Mouse (Mus musculus) limb, embryonic 11.5 days (tissue): ENCODE results near the gene Hikeshi. TPM values are rescaled to one million over a fixed set of nuclear protein-coding genes. Genes with fewer than 3 reads are reported as not detected.

Source experiments
- ATAC-seq: fragments of 200-750 bp; cut with Nextera tagmentation; 2 replicates; pipeline ENCODE4 v1.8.0; 2017; ENCODE audit warnings: low read depth; ENCODE audit not compliant: insufficient number of reproducible peaks, low FRiP score, low TSS enrichment
- DNase-seq: peaks from one replicate; pipeline ENCODE4 v3.0.0-alpha.2; 2015; ENCODE audit warnings: low spot score
- H3K27ac ChIP-seq: fragments of 300-500 bp; sonication (generic); replicated peaks from 2 replicates; pipeline ENCODE4 v1.5.1; 2014; ENCODE audit warnings: low read depth, mild to moderate bottlenecking, low read length
- H3K27me3 ChIP-seq: fragments of 300-500 bp; sonication (generic); 2 replicates; pipeline ENCODE4 v1.6.1; 2014; ENCODE audit warnings: mild to moderate bottlenecking, low read length, mixed read lengths; ENCODE audit not compliant: control insufficient read depth, insufficient read depth
- H3K36me3 ChIP-seq: fragments of 300-500 bp; sonication (generic); 2 replicates; pipeline ENCODE4 v1.6.1; 2014; ENCODE audit warnings: mild to moderate bottlenecking, low read length, moderate library complexity, mixed read lengths; ENCODE audit not compliant: control insufficient read depth, insufficient read depth
- H3K4me1 ChIP-seq: fragments of 300-500 bp; sonication (generic); 2 replicates; pipeline ENCODE4 v1.6.1; 2014; ENCODE audit warnings: low read length, mixed read lengths; ENCODE audit not compliant: control insufficient read depth, insufficient read depth
- H3K4me2 ChIP-seq: fragments of 300-500 bp; sonication (generic); 2 replicates; pipeline ENCODE4 v1.6.1; 2014; ENCODE audit warnings: low read depth, mild to moderate bottlenecking, moderate library complexity; ENCODE audit not compliant: severe bottlenecking
- H3K4me3 ChIP-seq: fragments of 300-500 bp; sonication (generic); 2 replicates; pipeline ENCODE4 v1.5.1; 2014; ENCODE audit warnings: low read depth, low read length
- H3K9ac ChIP-seq: fragments of 300-500 bp; sonication (generic); 2 replicates; pipeline ENCODE4 v1.6.1; 2014; ENCODE audit warnings: mild to moderate bottlenecking, low read length
- H3K9me3 ChIP-seq: fragments of 300-500 bp; sonication (generic); 2 replicates; pipeline ENCODE4 v1.6.1; 2016; ENCODE audit warnings: low read length; ENCODE audit not compliant: control insufficient read depth
- WGBS: fragments of 180-500 bp; shearing (Covaris S2); extraction: QIAGEN DNeasy Blood & Tissue Kit; methylation state at CpG from one replicate; pipeline ENCODE4 v1.1.7; 2014; 5-methylcytosine and 5-hydroxymethylcytosine counted together
- polyA plus RNA-seq: library from polyadenylated mRNA; unstranded; fragments of >200 nt; fragmentation: Nextera tagmentation; extraction: Ambion mirVana; gene quantifications from 2 replicates; pipeline ENCODE4 v1.2.1, GENCODE M21; 2014

The Hikeshi gene
- polyA plus RNA-seq, 1 experiment from 2014 or later = 149 TPM

DNA sequence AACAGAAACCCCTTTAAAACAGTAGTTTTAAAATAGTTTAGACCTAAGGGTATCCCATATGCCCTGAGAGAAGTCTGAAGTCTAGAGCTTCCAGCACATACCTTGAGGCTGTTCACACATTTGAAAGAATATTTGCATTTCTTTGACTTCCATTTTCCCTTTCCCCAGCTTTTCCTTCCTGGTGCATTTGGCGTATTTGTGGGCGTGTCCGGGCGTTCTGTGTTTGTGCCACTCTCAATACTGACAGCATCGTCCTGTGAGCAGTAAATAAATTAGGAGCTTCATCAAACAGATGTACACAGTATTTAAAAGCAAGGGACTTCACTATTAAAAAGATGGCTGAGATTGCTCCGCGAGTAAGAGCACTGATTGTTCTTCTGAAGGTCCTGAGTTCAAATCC is 35.8 kb upstream of the Hikeshi start:
- H3K36me3 ChIP-seq = peaks cover 4% of the 10 kb centered on the region; the same call in 1 of the 2 replicates
- peaks cover 5% of the 10 kb centered on the region; the same call in 1 of the 2 replicates for H3K4me1 ChIP-seq
- H3K4me2 ChIP-seq = no peak overlapping the region
- H3K27me3 ChIP-seq = no peaks in the 10 kb centered on the region
- 97% methylated on average over 7 of the region's 7 CpGs for WGBS
- H3K9ac ChIP-seq = no peak overlapping the region
- no peak overlapping the region for H3K27ac ChIP-seq
- no peak overlapping the region for H3K4me3 ChIP-seq
- no peaks in the 10 kb centered on the region for H3K9me3 ChIP-seq
- DNase-seq (no peak), ATAC-seq (no peak)

DNA sequence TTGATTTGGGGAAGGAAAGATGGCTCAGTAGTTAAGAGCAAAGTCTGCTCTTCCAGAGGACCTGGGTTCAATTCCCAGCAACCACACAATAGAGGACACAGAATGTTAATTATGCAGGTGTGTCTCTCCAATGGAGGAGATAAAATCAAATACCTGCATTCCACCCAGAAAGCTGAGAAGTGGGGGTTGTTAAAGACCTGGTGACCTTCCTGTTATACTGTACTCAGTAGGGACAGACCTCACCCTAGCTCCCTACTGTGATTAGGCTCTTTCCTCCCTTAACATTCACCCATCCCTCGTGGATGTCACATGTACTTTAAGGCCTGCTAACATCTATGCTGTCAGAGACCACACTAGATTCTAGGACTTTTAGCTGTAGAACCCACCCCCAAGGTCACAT is 34.6 kb upstream of the Hikeshi start:
- ATAC-seq (no peak), DNase-seq (no peak)
- Histone ChIP-seq H3K4me3 (no peak overlapping the region), H3K9ac (no peak overlapping the region), H3K27ac (no peak overlapping the region), H3K9me3 (no peaks in the 10 kb centered on the region), H3K4me1 (peaks cover 5% of the 10 kb centered on the region; the same call in 1 of the 2 replicates), H3K36me3 (peaks cover 6% of the 10 kb centered on the region), H3K4me2 (no peak overlapping the region), H3K27me3 (no peaks in the 10 kb centered on the region)
- WGBS = 88% methylated on average over 1 of the region's 1 CpGs

GRCm38 (mm10) chr7:89967235-89967634 is 26.2 kb upstream of the Hikeshi start:
- Histone ChIP-seq H3K27me3 (no peaks in the 10 kb centered on the region), H3K4me3 (no peak overlapping the region), H3K4me2 (no peak overlapping the region), H3K9ac (no peak overlapping the region), H3K4me1 (no peaks in the 10 kb centered on the region), H3K27ac (no peak overlapping the region), H3K36me3 (peaks cover 11% of the 10 kb centered on the region), H3K9me3 (no peaks in the 10 kb centered on the region)
- ATAC-seq (no peak), DNase-seq (no peak)
- WGBS = 85% methylated on average over 2 of the region's 2 CpGs

- Histone ChIP-seq H3K27me3 (no peaks in the 10 kb centered on the region), H3K4me3 (no peak overlapping the region), H3K4me2 (no peak overlapping the region), H3K36me3 (peaks cover 11% of the 10 kb centered on the region), H3K27ac (no peak overlapping the region), H3K4me1 (no peaks in the 10 kb centered on the region), H3K9ac (no peak overlapping the region), H3K9me3 (no peaks in the 10 kb centered on the region)
- ATAC-seq = no peak
- 69% methylated on average over 1 of the region's 1 CpGs for WGBS
- no peak for DNase-seq
Observed at GRCm38 (mm10) chr7:89966771-89967170, 25.8 kb upstream of the Hikeshi start.

GRCm38 (mm10) chr7:89963135-89963534 is 22.1 kb upstream of the Hikeshi start:
- no peak overlapping the region for H3K4me2 ChIP-seq
- H3K4me3 ChIP-seq = no peak overlapping the region
- no peak overlapping the region for H3K9ac ChIP-seq
- no peaks in the 10 kb centered on the region for H3K9me3 ChIP-seq
- no peaks in the 10 kb centered on the region for H3K4me1 ChIP-seq
- ATAC-seq (no peak), DNase-seq (no peak)
- H3K27me3 ChIP-seq = no peaks in the 10 kb centered on the region
- peaks cover 6% of the 10 kb centered on the region; the same call in 1 of the 2 replicates for H3K36me3 ChIP-seq
- H3K27ac ChIP-seq = no peak overlapping the region

GRCm38 (mm10) chr7:89957300-89957699 is 16.3 kb upstream of the Hikeshi start:
- H3K27me3 ChIP-seq = no peaks in the 10 kb centered on the region
- no peaks in the 10 kb centered on the region for H3K4me1 ChIP-seq
- H3K4me3 ChIP-seq = no peak overlapping the region
- H3K36me3 ChIP-seq = peaks cover 5% of the 10 kb centered on the region
- H3K27ac ChIP-seq = no peak overlapping the region
- H3K4me2 ChIP-seq = no peak overlapping the region
- no peak for DNase-seq
- no peak for ATAC-seq
- no peak overlapping the region for H3K9ac ChIP-seq
- no peaks in the 10 kb centered on the region for H3K9me3 ChIP-seq
- WGBS = 46% methylated on average over 5 of the region's 5 CpGs

DNA sequence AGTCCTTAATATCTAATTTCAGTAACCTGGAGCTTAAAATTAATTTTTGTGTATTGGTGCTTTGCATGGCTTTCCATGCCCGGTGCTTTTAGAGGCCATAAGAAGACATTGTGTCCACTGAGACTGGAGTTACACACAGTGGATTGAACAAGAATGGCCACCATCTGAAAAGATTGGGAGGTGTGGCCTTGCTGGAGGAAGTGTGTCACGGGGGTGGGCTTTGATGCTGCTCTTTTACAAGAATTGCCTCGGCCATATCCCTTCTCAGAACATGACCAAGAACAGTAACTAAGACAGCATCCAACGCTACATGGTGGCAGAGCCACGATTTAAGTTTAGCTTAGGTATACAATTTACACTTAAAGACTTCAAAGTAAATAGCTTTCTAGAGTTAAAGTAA is 13.3 kb upstream of the Hikeshi start:
- peaks cover 3% of the 10 kb centered on the region for H3K36me3 ChIP-seq
- WGBS = 88% methylated on average over 5 of the region's 5 CpGs

DNA sequence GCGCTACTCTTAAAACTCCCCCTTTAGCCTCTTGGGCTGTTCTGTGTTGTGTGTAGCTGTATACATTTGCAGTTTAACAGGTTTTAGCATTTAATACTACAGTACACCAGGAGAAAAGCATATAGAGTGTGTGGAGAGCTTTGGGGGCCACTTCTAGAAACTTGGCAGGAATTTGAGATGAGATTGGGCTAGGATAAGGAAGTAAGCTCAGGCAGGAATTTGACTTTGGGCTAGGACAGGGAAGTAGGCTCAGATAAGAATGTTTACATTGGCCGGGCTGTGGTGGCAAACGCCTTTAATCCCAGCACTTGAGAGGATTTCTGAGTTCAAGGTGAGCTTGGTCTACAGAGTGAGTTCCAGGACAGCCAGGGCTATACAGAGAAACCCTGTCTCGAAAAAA is 8.4 kb upstream of the Hikeshi start:
- DNase-seq (no peak), ATAC-seq (no peak)
- Histone ChIP-seq H3K9me3 (no peaks in the 10 kb centered on the region), H3K27me3 (no peaks in the 10 kb centered on the region), H3K4me1 (no peaks in the 10 kb centered on the region), H3K4me2 (no peak overlapping the region), H3K36me3 (no peaks in the 10 kb centered on the region), H3K4me3 (no peak overlapping the region), H3K9ac (no peak overlapping the region), H3K27ac (no peak overlapping the region)
- WGBS = 78% methylated on average over 4 of the region's 4 CpGs

More for the DNA sequence above, 13.3 kb upstream of the Hikeshi start:
- no peaks in the 10 kb centered on the region for H3K9me3 ChIP-seq
- no peak overlapping the region for H3K9ac ChIP-seq
- no peaks in the 10 kb centered on the region for H3K27me3 ChIP-seq
- H3K4me3 ChIP-seq = no peak overlapping the region
- H3K27ac ChIP-seq = no peak overlapping the region
- no peaks in the 10 kb centered on the region for H3K4me1 ChIP-seq
- H3K4me2 ChIP-seq = no peak overlapping the region
- ATAC-seq (no peak), DNase-seq (no peak)

GRCm38 (mm10) chr7:89948026-89948425 is 7.0 kb upstream of the Hikeshi start:
- DNase-seq = no peak
- H3K27me3 ChIP-seq = no peaks in the 10 kb centered on the region
- H3K27ac ChIP-seq = no peak overlapping the region
- no peaks in the 10 kb centered on the region for H3K36me3 ChIP-seq
- no peak overlapping the region for H3K4me3 ChIP-seq
- WGBS = 91% methylated on average over 7 of the region's 7 CpGs
- no peak for ATAC-seq
- H3K4me2 ChIP-seq = no peak overlapping the region
- no peaks in the 10 kb centered on the region for H3K4me1 ChIP-seq
- no peak overlapping the region for H3K9ac ChIP-seq
- no peaks in the 10 kb centered on the region for H3K9me3 ChIP-seq
